ENCODE assay signal across 10 mouse cellular contexts in the genomic region with DNA sequence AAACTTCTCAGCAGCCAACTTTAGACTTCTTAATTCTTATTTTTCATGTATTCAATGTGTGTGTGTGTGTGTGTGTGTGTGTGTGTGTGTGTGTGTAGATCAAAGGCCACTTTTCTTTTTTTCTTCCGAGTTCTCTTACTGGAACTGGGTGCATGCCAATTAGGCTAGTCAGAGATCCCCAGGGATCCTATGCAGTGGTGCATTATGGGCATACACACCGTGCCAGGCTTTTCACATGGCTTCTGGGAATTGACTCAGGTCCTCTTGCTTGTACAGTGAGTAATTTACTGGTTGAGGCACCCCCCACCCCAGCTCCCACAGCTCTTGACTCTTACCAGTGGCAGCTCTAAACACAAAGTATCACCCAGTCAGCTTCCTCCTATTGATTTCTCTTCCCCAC.
A peak's percentile ranks its signal among the peaks of the same experiment; 100 is the strongest.
DNase-seq lines count a peak whose midpoint lies in the region; ATAC-seq and TF ChIP-seq lines count a peak whose summit lies in the region.
"Had no signal": no experiment of that assay in that cellular context is flagged by ENCODE, and none has a peak within 500 bp of the region (broad histone marks: within the 10 kb centered on the region; RNA-seq: fewer than 3 reads in every experiment).

No protein-coding gene starts in this region.

- H3K27me3 ChIP-seq in kidney, adult 2 months (replicated peaks; ENCODE audit: control insufficient read depth, insufficient read depth, low read length), result no peaks in the 10 kb centered on the region
- H3K27me3 ChIP-seq in forebrain, embryonic 16.5 days (replicated peaks; ENCODE audit: control insufficient read depth, insufficient read depth, low read length), result no peaks in the 10 kb centered on the region

- TF ChIP-seq POLR2A in kidney, adult 2 months (IDR thresholded peaks at IDR 0.05; ENCODE audit: low read depth, low read length), result no peak

- H3K4me2 ChIP-seq in forebrain, embryonic 16.5 days (ENCODE audit: low read length), result no peak overlapping the region

- H3K4me3 ChIP-seq in kidney, adult 2 months (ENCODE audit: insufficient read depth, low read depth, low read length), result no peak overlapping the region
- no peak overlapping the region for H3K4me3 ChIP-seq in forebrain, embryonic 16.5 days (replicated peaks; ENCODE audit: low read length)
- H3K4me3 ChIP-seq: layer of hippocampus, adult 2 months had no signal

- 0 out of 2 replicates have a peak, but pooled peaks have one; percentile 52 for ATAC-seq in forebrain, embryonic 16.5 days

- H3K4me1 ChIP-seq in kidney, adult 2 months (ENCODE audit: control insufficient read depth, insufficient read depth, low read length), result no peaks in the 10 kb centered on the region
- no peaks in the 10 kb centered on the region for H3K4me1 ChIP-seq in forebrain, embryonic 16.5 days (replicated peaks; ENCODE audit: control insufficient read depth, insufficient read depth, low read length)

- no peak for TF ChIP-seq CTCF in kidney, adult 2 months (conservative IDR thresholded peaks at IDR 0.05; ENCODE audit: insufficient read depth, insufficient read length, low read depth, low read length)

- H3K9me3 ChIP-seq in forebrain, embryonic 16.5 days (ENCODE audit: control insufficient read depth, low read length), result no peaks in the 10 kb centered on the region

- WGBS in kidney, adult 2 months, result 37% methylated on average over 2 of the region's 2 CpGs
- WGBS in forebrain, embryonic 16.5 days, result 7% methylated on average over 2 of the region's 2 CpGs

- peak; percentile 3 for DNase-seq in cerebellum, adult 9-10 months
- no peak for DNase-seq in cerebellum, adult 9-11 months
- peak; percentile 38 for DNase-seq in kidney, adult 2 months
- no peak for DNase-seq in kidney, postnatal 4 days
- DNase-seq in NIH3T3 (ENCODE audit: low read depth) (peak; percentile 97), liver (no peak)
- DNase-seq in thymus, postnatal 36 days, result no peak
- DNase-seq: lung, postnatal 10 days had no signal

- H3K36me3 ChIP-seq in kidney, adult 2 months (ENCODE audit: control insufficient read depth, insufficient read depth, low read length), result no peaks in the 10 kb centered on the region
- H3K36me3 ChIP-seq in forebrain, embryonic 16.5 days (ENCODE audit: control insufficient read depth, insufficient read depth), result no peaks in the 10 kb centered on the region

- H3K9ac ChIP-seq in forebrain, embryonic 16.5 days (replicated peaks; ENCODE audit: low read depth, low read length), result no peak overlapping the region

- no peak overlapping the region for H3K27ac ChIP-seq in kidney, adult 2 months (ENCODE audit: insufficient read depth, low read depth, low read length)
- no peak overlapping the region for H3K27ac ChIP-seq in forebrain, embryonic 16.5 days (ENCODE audit: low read length)
- H3K27ac ChIP-seq: layer of hippocampus, adult 2 months had no signal

Comparison
In these comparisons a context has a peak if more than half of its experiments do, and no peak if none do; other contexts are left out.
1. DNase-seq: peak in cerebellum, adult 9-10 months (single experiment), kidney, adult 2 months (single experiment) and NIH3T3 (single experiment); none in cerebellum, adult 9-11 months (single experiment), kidney, postnatal 4 days (0 of 2), liver (single experiment) and thymus, postnatal 36 days (0 of 2).